Mouse (Mus musculus) c-Kit-positive CD71-positive TER-119-negative erythroid progenitor cells, embryonic 14.5 days (primary cell): ENCODE results near the gene Nop2.
A peak's percentile ranks its signal among the peaks of the same experiment; 100 is the strongest.

Source experiments
- DNase-seq: peaks from one replicate; pipeline ENCODE4 v3.0.0-alpha.2; 2013; ENCODE audit warnings: low read depth

Nop2 gene

GRCm38 (mm10) chr6:125173256-125173655 lies 41.5 kb downstream of the Nop2 start:
- DNase-seq: no peak

DNA sequence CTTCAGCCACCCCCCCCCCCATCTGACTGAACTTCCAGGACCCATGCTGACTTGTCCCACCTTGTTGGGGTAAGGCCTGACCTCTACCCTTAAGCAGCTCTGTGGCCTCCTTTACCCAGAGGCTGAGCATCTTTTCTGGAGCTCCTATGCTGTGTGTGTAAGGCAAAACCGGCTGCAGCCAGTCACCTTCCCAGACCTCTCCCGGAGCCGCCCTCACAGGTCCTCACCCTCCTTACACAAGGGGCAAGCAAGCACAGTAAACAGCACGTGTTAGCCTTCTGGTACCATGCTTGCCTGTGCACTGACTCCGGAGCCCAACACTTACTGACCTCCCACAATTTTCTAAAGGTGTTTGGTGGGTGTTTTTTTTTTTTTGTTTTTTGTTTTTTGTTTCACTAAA lies 43.8 kb downstream of the Nop2 start:
- no peak for DNase-seq

DNA sequence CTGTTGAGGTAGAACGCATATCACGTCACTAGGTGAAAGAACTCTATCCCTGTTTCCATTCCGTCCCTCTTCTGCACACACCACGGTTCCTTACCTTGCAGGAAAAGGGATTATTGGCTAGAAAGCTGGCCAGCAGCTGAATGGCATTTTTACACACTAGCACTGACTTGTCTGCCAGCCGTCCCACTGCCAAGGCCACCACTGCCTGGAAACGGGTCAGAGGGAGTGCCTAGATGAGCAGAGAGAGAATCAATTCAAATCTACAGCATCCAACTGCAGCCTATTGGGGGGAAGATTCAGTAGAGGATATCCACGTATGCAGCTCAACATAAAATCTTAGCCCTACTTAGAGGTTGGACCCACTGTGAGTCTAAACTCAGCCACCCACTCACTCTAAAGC lies 47.9 kb downstream of the Nop2 start:
- DNase-seq: no peak

DNA sequence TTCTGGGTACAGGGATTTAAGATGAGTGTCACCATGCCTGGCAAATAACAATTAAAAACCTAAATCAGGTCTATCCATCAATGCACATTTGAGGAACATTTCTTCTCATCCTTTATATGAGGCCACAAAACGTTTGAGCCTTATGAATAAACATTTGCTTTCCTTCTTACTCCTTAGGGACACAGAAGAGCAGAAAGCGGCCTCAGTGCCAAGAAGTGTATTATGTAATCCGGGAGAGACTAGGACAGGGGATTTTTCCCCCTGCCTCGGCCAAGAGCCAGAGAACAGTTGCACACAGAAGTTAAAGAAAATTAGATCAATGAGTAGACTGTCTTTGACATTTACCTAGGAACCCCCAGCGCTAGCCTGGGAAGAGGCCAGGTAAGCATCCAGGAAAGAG lies 50.4 kb downstream of the Nop2 start:
- DNase-seq: no peak

DNA sequence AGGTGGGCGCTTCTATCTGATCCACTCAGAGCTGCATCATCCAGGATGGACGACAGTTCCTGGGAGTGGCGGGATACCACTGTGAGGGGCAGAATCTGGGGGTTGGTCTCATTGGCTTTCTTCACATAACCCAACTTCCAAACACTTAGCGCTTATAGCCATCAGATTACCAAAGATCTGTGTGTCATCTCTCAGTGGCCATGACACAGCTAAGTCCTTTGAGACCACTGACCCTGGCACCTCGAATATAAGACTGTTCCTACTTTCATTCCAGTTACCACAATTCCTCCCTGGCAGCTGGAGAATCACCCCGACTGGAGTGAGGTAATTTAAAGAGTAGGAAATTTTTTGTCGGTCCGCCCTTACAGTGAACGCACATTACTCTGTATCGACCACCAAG lies 54.5 kb downstream of the Nop2 start:
- DNase-seq: no peak

DNA sequence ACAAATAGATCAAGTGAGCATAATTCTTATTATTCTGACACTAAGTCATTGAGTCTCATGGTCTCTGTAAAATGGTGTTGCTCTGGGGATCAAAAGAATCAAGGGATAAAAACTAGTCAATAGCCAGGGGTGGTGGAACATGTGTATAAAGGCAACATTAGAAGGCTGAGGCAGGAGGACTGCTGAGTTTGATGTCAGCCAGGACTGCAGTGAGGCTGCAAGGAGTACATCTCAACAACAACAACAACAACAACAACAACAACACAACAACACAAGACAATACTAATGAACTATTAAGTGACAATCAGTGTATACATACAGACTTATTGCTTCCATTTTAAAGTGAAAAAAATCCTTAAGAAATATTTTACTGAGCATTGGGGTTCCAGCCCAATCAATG lies 59.1 kb downstream of the Nop2 start:
- no peak for DNase-seq

GRCm38 (mm10) chr6:125191332-125192015 lies 59.8 kb downstream of the Nop2 start, which contains the start of the genes Ncapd2 and Mrpl51:
Gene Ncapd2 (minus strand): TSS chr6:125191701.
Gene Mrpl51 (plus strand): TSS chr6:125191801.
- DNase-seq: peak; percentile 93

- DNase-seq: peak; percentile 94
Measured at GRCm38 (mm10) chr6:125192016-125192714, 60.5 kb downstream of the Nop2 start.

DNA sequence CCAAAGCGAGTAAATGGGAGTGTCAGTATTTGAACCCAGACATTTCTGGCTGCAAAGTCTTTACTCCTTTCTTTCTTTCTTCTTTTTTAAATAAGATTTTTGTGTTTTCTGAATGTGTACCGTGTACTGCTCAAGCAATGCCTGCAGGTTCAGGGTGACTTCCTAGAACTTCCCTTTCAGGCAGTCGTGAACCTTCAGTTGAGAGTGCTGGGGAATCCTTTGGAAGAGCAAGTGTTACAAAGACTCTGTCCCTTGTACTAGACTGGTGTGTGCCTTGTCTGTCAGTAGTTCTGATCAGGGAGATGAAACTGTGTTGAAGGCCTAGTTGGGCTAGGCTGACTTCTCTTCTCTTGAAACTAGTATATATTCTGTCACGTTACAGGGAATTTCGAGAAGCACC lies 61.1 kb downstream of the Nop2 start:
- peak; percentile 29 for DNase-seq

GRCm38 (mm10) chr6:125193390-125193789 lies 61.7 kb downstream of the Nop2 start:
- DNase-seq: peak; percentile 34
